In genomic region chr2:162626076-162626475, GRCm38 (mm10) we compare ENCODE assay signal across 12 mouse cellular contexts. TPM values are rescaled to one million over a fixed set of nuclear protein-coding genes. Genes with fewer than 3 reads are reported as not detected.
"Had no signal": no experiment of that assay in that cellular context is flagged by ENCODE, and none has a peak within 500 bp of the region (broad histone marks: within the 10 kb centered on the region; RNA-seq: fewer than 3 reads in every experiment).

No protein-coding gene starts in this region.

- DNase-seq: liver, postnatal 0 days; lung, adult 2 months; lung, postnatal 14 days; lung, postnatal 36 days; right cerebral cortex, postnatal 14 days; thymus, adult 18-20 months; thymus, postnatal 14 days; thymus, postnatal 36 days had no signal

- ATAC-seq: liver, postnatal 0 days; lung, postnatal 0 days; midbrain, embryonic 13.5 days; midbrain, embryonic 15.5 days had no signal

RNA-seq across cellular contexts. Expression of gene Ptprt, which starts 34.9 kb away (rescaled TPM):
- polyA plus RNA-seq: macrophage had no signal
